Mouse (Mus musculus) heart, postnatal 0 days (tissue): ENCODE measurements around the gene Rps6kb1. TPM values are rescaled to one million over a fixed set of nuclear protein-coding genes. Genes with fewer than 3 reads are reported as not detected.

Experiments used
- ATAC-seq: fragments of 200-750 bp; cut with Nextera tagmentation; 2 replicates; pipeline ENCODE4 v1.8.0; 2017; ENCODE audit warnings: low read depth, moderate number of reproducible peaks, moderate library complexity; ENCODE audit not compliant: insufficient read depth
- DNase-seq: peaks from one replicate; pipeline ENCODE4 v3.0.0-alpha.2; 2016; ENCODE audit warnings: low spot score
- H3K27ac ChIP-seq: fragments of 300-500 bp; sonication (generic); 2 replicates; pipeline ENCODE4 v1.5.1; 2014; ENCODE audit warnings: low read depth, mild to moderate bottlenecking
- H3K27me3 ChIP-seq: fragments of 300-500 bp; sonication (generic); 2 replicates; pipeline ENCODE4 v1.6.1; 2014; ENCODE audit warnings: low read length, mixed read lengths; ENCODE audit not compliant: control insufficient read depth, insufficient read depth
- H3K36me3 ChIP-seq: fragments of 300-500 bp; sonication (generic); replicated peaks from 2 replicates; pipeline ENCODE4 v1.6.1; 2014; ENCODE audit warnings: low read length, mixed read lengths; ENCODE audit not compliant: control insufficient read depth, insufficient read depth
- H3K4me1 ChIP-seq: fragments of 300-500 bp; sonication (generic); 2 replicates; pipeline ENCODE4 v1.6.1; 2014; ENCODE audit warnings: antibody characterized with exemption; ENCODE audit not compliant: control insufficient read depth, insufficient read depth
- H3K4me2 ChIP-seq: fragments of 300-500 bp; sonication (generic); 2 replicates; pipeline ENCODE4 v1.6.1; 2014; ENCODE audit warnings: low read depth, mild to moderate bottlenecking, low read length, moderate library complexity
- H3K4me3 ChIP-seq: fragments of 300-500 bp; sonication (generic); 2 replicates; pipeline ENCODE4 v1.5.1; 2014; ENCODE audit warnings: low read depth, low read length
- H3K9ac ChIP-seq: fragments of 300-500 bp; sonication (generic); replicated peaks from 2 replicates; pipeline ENCODE4 v1.6.1; 2014; ENCODE audit warnings: low read depth, low read length, mixed read lengths
- H3K9me3 ChIP-seq: fragments of 300-500 bp; sonication (generic); replicated peaks from 2 replicates; pipeline ENCODE4 v1.6.1; 2016; ENCODE audit warnings: low read length; ENCODE audit not compliant: control insufficient read depth
- CTCF ChIP-seq: IDR thresholded peaks from 2 replicates; pipeline ENCODE4 v1.5.1; 2016; ENCODE audit warnings: antibody characterized with exemption, control low read depth, low read depth
- EP300 ChIP-seq: IDR thresholded peaks from 2 replicates; pipeline ENCODE4 v1.6.1; 2016; ENCODE audit warnings: antibody characterized with exemption, low read depth
- WGBS: fragments of 180-500 bp; shearing (Covaris S2); extraction: QIAGEN DNeasy Blood & Tissue Kit; methylation state at CpG from one replicate; pipeline ENCODE4 v1.1.7; 2014; 5-methylcytosine and 5-hydroxymethylcytosine counted together
- polyA plus RNA-seq: library from polyadenylated mRNA; unstranded; fragments of >200 nt; fragmentation: Nextera tagmentation; extraction: Ambion mirVana; gene quantifications from 2 replicates; pipeline ENCODE4 v1.2.1, GENCODE M21; 2015
- total RNA-seq: library from RNA; depleted of rRNA; stranded (reverse); fragments of >200 nt; gene quantifications from 2 replicates; pipeline ENCODE4 v1.2.3, GENCODE M21; 2014; ENCODE audit warnings: low replicate concordance

Gene Rps6kb1
- total and polyA plus RNA-seq, 2 experiments from 2014 or later: 10.5 to 37.1 TPM

GRCm38 (mm10) chr11:86507334-86507733 is 37.3 kb downstream of the Rps6kb1 start:
- no peak for ATAC-seq
- no peaks in the 10 kb centered on the region for H3K4me1 ChIP-seq
- peaks cover 89% of the 10 kb centered on the region for H3K36me3 ChIP-seq
- 44% methylated on average over 2 of the region's 2 CpGs for WGBS
- no peaks in the 10 kb centered on the region for H3K27me3 ChIP-seq
- no peak for TF ChIP-seq EP300
- TF ChIP-seq CTCF: no peak
- no peak overlapping the region for H3K4me2 ChIP-seq
- H3K27ac ChIP-seq: no peak overlapping the region
- DNase-seq: no peak
- H3K9ac ChIP-seq: no peak overlapping the region
- H3K4me3 ChIP-seq: no peak overlapping the region
- no peaks in the 10 kb centered on the region for H3K9me3 ChIP-seq

DNA sequence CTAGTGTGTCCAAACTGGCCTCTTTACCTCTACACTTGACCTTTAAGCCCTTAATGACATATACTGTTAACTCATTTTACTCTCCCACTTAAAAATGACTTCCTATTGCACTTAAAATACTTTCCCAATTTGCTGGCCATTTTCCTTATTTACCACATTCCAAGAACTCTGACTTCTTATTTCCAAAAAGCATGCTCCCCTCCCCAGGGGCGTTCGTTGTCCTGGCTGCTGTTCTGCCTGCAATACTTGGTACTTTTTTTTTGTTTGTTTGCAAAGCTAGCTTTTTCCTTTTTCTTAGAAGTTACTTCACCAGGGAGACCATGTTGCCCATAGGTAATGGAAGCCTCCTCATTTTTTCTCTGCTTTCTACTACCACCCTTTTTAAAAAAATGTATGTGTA is 41.5 kb downstream of the Rps6kb1 start:
- Histone ChIP-seq H3K4me3 (no peak overlapping the region), H3K4me1 (no peaks in the 10 kb centered on the region), H3K9me3 (no peaks in the 10 kb centered on the region), H3K27ac (no peak overlapping the region), H3K27me3 (no peaks in the 10 kb centered on the region), H3K4me2 (no peak overlapping the region), H3K36me3 (peaks cover 57% of the 10 kb centered on the region), H3K9ac (no peak overlapping the region)
- no peak for ATAC-seq
- WGBS: 87% methylated on average over 2 of the region's 2 CpGs
- DNase-seq: no peak
- no peak for TF ChIP-seq EP300
- TF ChIP-seq CTCF: no peak

DNA sequence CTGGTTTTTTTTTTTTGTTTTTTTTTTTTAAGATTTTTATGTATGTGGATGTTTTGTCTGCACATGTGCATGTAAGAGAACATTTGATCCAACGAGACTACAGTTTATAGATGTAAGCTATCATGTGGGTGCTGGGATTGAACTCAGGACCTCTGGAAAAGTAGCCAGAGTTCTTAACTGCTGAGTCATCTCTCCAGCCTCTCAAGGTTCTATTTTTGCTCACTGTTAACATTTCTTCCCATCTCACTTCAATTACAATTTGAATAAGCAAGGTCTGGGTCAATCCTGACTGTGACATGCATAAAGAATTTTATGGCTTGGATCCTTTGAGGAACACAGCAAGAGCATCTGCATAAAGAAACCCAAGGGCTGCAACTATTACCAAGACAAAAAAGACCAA is 43.8 kb downstream of the Rps6kb1 start:
- Histone ChIP-seq H3K27ac (no peak overlapping the region), H3K4me2 (no peak overlapping the region), H3K9ac (no peak overlapping the region), H3K36me3 (peaks cover 52% of the 10 kb centered on the region), H3K4me1 (no peaks in the 10 kb centered on the region), H3K27me3 (no peaks in the 10 kb centered on the region), H3K4me3 (no peak overlapping the region), H3K9me3 (no peaks in the 10 kb centered on the region)
- no peak for ATAC-seq
- no peak for DNase-seq
- 54% methylated on average over 1 of the region's 1 CpGs for WGBS
- TF ChIP-seq CTCF (no peak), EP300 (no peak)

GRCm38 (mm10) chr11:86497908-86498307 is 46.7 kb downstream of the Rps6kb1 start:
- Histone ChIP-seq H3K9ac (no peak overlapping the region), H3K27ac (no peak overlapping the region), H3K27me3 (no peaks in the 10 kb centered on the region), H3K36me3 (peaks cover 56% of the 10 kb centered on the region), H3K9me3 (no peaks in the 10 kb centered on the region), H3K4me1 (no peaks in the 10 kb centered on the region), H3K4me2 (no peak overlapping the region), H3K4me3 (no peak overlapping the region)
- WGBS: 78% methylated on average over 3 of the region's 3 CpGs
- no peak for ATAC-seq
- TF ChIP-seq EP300 (no peak), CTCF (no peak)
- no peak for DNase-seq

DNA sequence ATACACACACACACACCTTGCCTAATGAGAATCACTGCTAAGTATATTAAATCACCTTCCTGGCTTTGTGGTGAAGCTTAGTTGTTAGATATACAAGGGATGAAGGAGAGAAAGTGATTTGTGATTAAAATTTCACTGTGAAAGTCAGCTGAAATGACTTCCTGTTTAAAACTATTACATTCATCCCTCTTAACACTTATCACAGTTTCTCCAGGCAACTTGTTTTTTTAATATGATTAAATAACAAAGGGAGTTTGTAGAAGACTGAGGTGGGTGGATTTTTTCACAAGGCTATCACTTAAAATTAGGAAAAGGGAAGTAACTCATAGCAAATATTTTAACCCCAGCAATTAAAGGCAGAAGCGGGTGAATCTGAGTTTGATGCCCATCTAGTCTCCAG is 47.2 kb downstream of the Rps6kb1 start:
- DNase-seq: no peak
- Histone ChIP-seq H3K9ac (no peak overlapping the region), H3K4me3 (no peak overlapping the region), H3K4me1 (no peaks in the 10 kb centered on the region), H3K36me3 (peaks cover 56% of the 10 kb centered on the region), H3K9me3 (no peaks in the 10 kb centered on the region), H3K4me2 (no peak overlapping the region), H3K27me3 (no peaks in the 10 kb centered on the region), H3K27ac (no peak overlapping the region)
- no peak for ATAC-seq
- TF ChIP-seq EP300 (no peak), CTCF (no peak)
- WGBS: 79% methylated on average over 1 of the region's 1 CpGs

DNA sequence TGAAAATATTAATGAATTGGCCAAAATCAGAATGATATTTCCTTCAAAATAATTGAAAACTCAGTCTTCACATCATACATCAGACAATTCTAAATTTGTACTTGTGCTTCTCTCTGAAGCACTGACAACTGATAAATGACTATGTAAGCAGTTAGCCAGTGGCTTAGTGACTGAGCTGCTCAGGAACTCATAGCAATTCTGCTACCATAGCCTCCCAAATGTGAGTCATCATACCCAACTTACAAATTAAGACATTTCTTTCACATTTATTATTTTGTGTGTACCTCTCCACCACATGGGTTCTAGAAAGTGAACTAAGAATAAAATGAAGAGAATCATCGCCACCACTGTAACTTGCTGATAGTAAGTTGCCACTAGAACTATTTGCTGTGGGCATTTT is 53.8 kb downstream of the Rps6kb1 start:
- no peak overlapping the region for H3K9ac ChIP-seq
- WGBS: 91% methylated on average over 1 of the region's 1 CpGs
- TF ChIP-seq EP300: no peak
- no peak for TF ChIP-seq CTCF
- no peak overlapping the region for H3K27ac ChIP-seq
- H3K4me2 ChIP-seq: no peak overlapping the region
- ATAC-seq: no peak
- no peaks in the 10 kb centered on the region for H3K9me3 ChIP-seq
- no peak overlapping the region for H3K4me3 ChIP-seq
- no peak for DNase-seq
- peaks cover 61% of the 10 kb centered on the region for H3K36me3 ChIP-seq
- H3K27me3 ChIP-seq: no peaks in the 10 kb centered on the region
- peaks cover 5% of the 10 kb centered on the region for H3K4me1 ChIP-seq
